Mouse (Mus musculus): Measurements from ENCODE around the gene Trpm2. TPM values are rescaled to one million over a fixed set of nuclear protein-coding genes. Genes with fewer than 3 reads are reported as not detected.
"Not testable (repeated sequence)": the region's sequence is repeated elsewhere in the genome, so short reads cannot be mapped to it uniquely, and the experiment has no call there.

Trpm2 gene
- polyA plus RNA-seq, 1 experiment: 0.01 TPM

GRCm38 (mm10) chr10:77971191-77971590 is 828 bp upstream of the Trpm2 start:
- no peaks in the 10 kb centered on the region for H3K36me3 ChIP-seq (ENCODE audit: control insufficient read depth)
- H3K4me1 ChIP-seq (ENCODE audit: control insufficient read depth): no peaks in the 10 kb centered on the region; the same call in 1 of the 2 replicates
- H3K9me3 ChIP-seq (ENCODE audit: control insufficient read depth, low read length): no peaks in the 10 kb centered on the region
- TF ChIP-seq TAL1 (IDR thresholded peaks at IDR 0.05; ENCODE audit: low read length) (no peak), GATA1 (IDR thresholded peaks at IDR 0.05; ENCODE audit: low read length) (no peak)
- no peak overlapping the region for H3K4me3 ChIP-seq (replicated peaks)
- H3K27me3 ChIP-seq (ENCODE audit: control insufficient read depth): peaks cover 41% of the 10 kb centered on the region

GRCm38 (mm10) chr10:77969973-77970325 is 414 bp downstream of the Trpm2 start:
- no peak overlapping the region for H3K4me3 ChIP-seq (replicated peaks)
- H3K36me3 ChIP-seq (ENCODE audit: control insufficient read depth): no peaks in the 10 kb centered on the region
- no peaks in the 10 kb centered on the region for H3K4me1 ChIP-seq (ENCODE audit: control insufficient read depth)
- no peaks in the 10 kb centered on the region for H3K9me3 ChIP-seq (ENCODE audit: control insufficient read depth, low read length)
- TF ChIP-seq GATA1 (IDR thresholded peaks at IDR 0.05; ENCODE audit: low read length): no peak
- TF ChIP-seq TAL1 (IDR thresholded peaks at IDR 0.05; ENCODE audit: low read length): no peak
- peaks cover 41% of the 10 kb centered on the region for H3K27me3 ChIP-seq (ENCODE audit: control insufficient read depth)

- Histone ChIP-seq H3K27me3 (ENCODE audit: control insufficient read depth) (peaks cover 38% of the 10 kb centered on the region), H3K4me1 (ENCODE audit: control insufficient read depth) (no peaks in the 10 kb centered on the region), H3K4me3 (replicated peaks) (no peak overlapping the region), H3K9me3 (ENCODE audit: control insufficient read depth, low read length) (no peaks in the 10 kb centered on the region), H3K36me3 (ENCODE audit: control insufficient read depth) (no peaks in the 10 kb centered on the region)
- no peak for TF ChIP-seq GATA1 (IDR thresholded peaks at IDR 0.05; ENCODE audit: low read length)
- no peak for TF ChIP-seq TAL1 (IDR thresholded peaks at IDR 0.05; ENCODE audit: low read length)
Measured at GRCm38 (mm10) chr10:77969274-77969972, 940 bp downstream of the Trpm2 start.

GRCm38 (mm10) chr10:77963971-77964370 is 6.4 kb downstream of the Trpm2 start:
- Histone ChIP-seq H3K9me3 (ENCODE audit: control insufficient read depth, low read length) (no peaks in the 10 kb centered on the region), H3K27me3 (ENCODE audit: control insufficient read depth) (peaks cover 14% of the 10 kb centered on the region), H3K4me3 (replicated peaks) (no peak overlapping the region), H3K4me1 (ENCODE audit: control insufficient read depth) (no peaks in the 10 kb centered on the region), H3K36me3 (ENCODE audit: control insufficient read depth) (no peaks in the 10 kb centered on the region)
- TF ChIP-seq GATA1 (IDR thresholded peaks at IDR 0.05; ENCODE audit: low read length) (no peak), TAL1 (IDR thresholded peaks at IDR 0.05; ENCODE audit: low read length) (no peak)

- Histone ChIP-seq H3K4me1 (ENCODE audit: control insufficient read depth) (no peaks in the 10 kb centered on the region), H3K27me3 (ENCODE audit: control insufficient read depth) (peaks cover 1% of the 10 kb centered on the region), H3K36me3 (ENCODE audit: control insufficient read depth) (no peaks in the 10 kb centered on the region), H3K4me3 (replicated peaks) (no peak overlapping the region), H3K9me3 (ENCODE audit: control insufficient read depth, low read length) (no peaks in the 10 kb centered on the region)
- no peak for TF ChIP-seq TAL1 (IDR thresholded peaks at IDR 0.05; ENCODE audit: low read length)
- TF ChIP-seq GATA1 (IDR thresholded peaks at IDR 0.05; ENCODE audit: low read length): no peak
Measured at GRCm38 (mm10) chr10:77962725-77963124, 7.6 kb downstream of the Trpm2 start.

GRCm38 (mm10) chr10:77950468-77950867 is 19.9 kb downstream of the Trpm2 start:
- H3K27me3 ChIP-seq (ENCODE audit: control insufficient read depth); H3K4me3 ChIP-seq (replicated peaks): not testable (repeated sequence)
- peaks cover 14% of the 10 kb centered on the region for H3K9me3 ChIP-seq (ENCODE audit: control insufficient read depth, low read length)

GRCm38 (mm10) chr10:77939685-77940084 is 30.7 kb downstream of the Trpm2 start:
- H3K36me3 ChIP-seq (ENCODE audit: control insufficient read depth): no peaks in the 10 kb centered on the region
- no peak for TF ChIP-seq GATA1 (IDR thresholded peaks at IDR 0.05; ENCODE audit: low read length)
- TF ChIP-seq TAL1 (IDR thresholded peaks at IDR 0.05; ENCODE audit: low read length): no peak

More at GRCm38 (mm10) chr10:77950468-77950867, 19.9 kb downstream of the Trpm2 start:
- not testable (repeated sequence) for H3K36me3 ChIP-seq (ENCODE audit: control insufficient read depth); H3K4me1 ChIP-seq (ENCODE audit: control insufficient read depth)

GRCm38 (mm10) chr10:77927375-77927774 is 43.0 kb downstream of the Trpm2 start:
- Histone ChIP-seq H3K36me3 (ENCODE audit: control insufficient read depth) (no peaks in the 10 kb centered on the region), H3K4me1 (ENCODE audit: control insufficient read depth) (no peaks in the 10 kb centered on the region)

More at GRCm38 (mm10) chr10:77939685-77940084, 30.7 kb downstream of the Trpm2 start:
- Histone ChIP-seq H3K4me1 (ENCODE audit: control insufficient read depth) (no peaks in the 10 kb centered on the region), H3K27me3 (ENCODE audit: control insufficient read depth) (no peaks in the 10 kb centered on the region), H3K4me3 (replicated peaks) (no peak overlapping the region), H3K9me3 (ENCODE audit: control insufficient read depth, low read length) (no peaks in the 10 kb centered on the region)

GRCm38 (mm10) chr10:77926140-77926539 is 44.2 kb downstream of the Trpm2 start:
- H3K4me1 ChIP-seq (ENCODE audit: control insufficient read depth): no peaks in the 10 kb centered on the region
- TF ChIP-seq TAL1 (IDR thresholded peaks at IDR 0.05; ENCODE audit: low read length): no peak
- TF ChIP-seq GATA1 (IDR thresholded peaks at IDR 0.05; ENCODE audit: low read length): no peak
- H3K27me3 ChIP-seq (ENCODE audit: control insufficient read depth): no peaks in the 10 kb centered on the region
- H3K4me3 ChIP-seq (replicated peaks): no peak overlapping the region
- H3K36me3 ChIP-seq (ENCODE audit: control insufficient read depth): no peaks in the 10 kb centered on the region
- H3K9me3 ChIP-seq (ENCODE audit: control insufficient read depth, low read length): no peaks in the 10 kb centered on the region

More at GRCm38 (mm10) chr10:77927375-77927774, 43.0 kb downstream of the Trpm2 start:
- H3K9me3 ChIP-seq (ENCODE audit: control insufficient read depth, low read length): no peaks in the 10 kb centered on the region
- H3K27me3 ChIP-seq (ENCODE audit: control insufficient read depth): no peaks in the 10 kb centered on the region
- H3K4me3 ChIP-seq (replicated peaks): no peak overlapping the region
- TF ChIP-seq TAL1 (IDR thresholded peaks at IDR 0.05; ENCODE audit: low read length) (no peak), GATA1 (IDR thresholded peaks at IDR 0.05; ENCODE audit: low read length) (no peak)

- TF ChIP-seq TAL1 (IDR thresholded peaks at IDR 0.05; ENCODE audit: low read length) (no peak), GATA1 (IDR thresholded peaks at IDR 0.05; ENCODE audit: low read length) (no peak)
- no peaks in the 10 kb centered on the region for H3K27me3 ChIP-seq (ENCODE audit: control insufficient read depth)
- no peaks in the 10 kb centered on the region for H3K36me3 ChIP-seq (ENCODE audit: control insufficient read depth)
- no peaks in the 10 kb centered on the region for H3K4me1 ChIP-seq (ENCODE audit: control insufficient read depth)
- H3K9me3 ChIP-seq (ENCODE audit: control insufficient read depth, low read length): no peaks in the 10 kb centered on the region
- no peak overlapping the region for H3K4me3 ChIP-seq (replicated peaks)
Measured at GRCm38 (mm10) chr10:77922681-77923080, 47.7 kb downstream of the Trpm2 start.
